Mouse (Mus musculus) hindbrain, embryonic 14.5 days (tissue): Measurements from ENCODE around the gene Gm21974. TPM values are rescaled to one million over a fixed set of nuclear protein-coding genes. Genes with fewer than 3 reads are reported as not detected.

Experiments used
- ATAC-seq: fragments of 200-750 bp; cut with Nextera tagmentation; 2 replicates; pipeline ENCODE4 v1.8.0; 2017; ENCODE audit warnings: moderate number of reproducible peaks, mild to moderate bottlenecking, moderate TSS enrichment, moderate library complexity; ENCODE audit not compliant: low FRiP score
- DNase-seq: peaks from one replicate; pipeline ENCODE4 v3.0.0-alpha.2; 2015; ENCODE audit warnings: low spot score
- H3K27ac ChIP-seq: fragments of 300-500 bp; sonication (generic); 2 replicates; pipeline ENCODE4 v1.5.1; 2014; ENCODE audit warnings: mild to moderate bottlenecking, moderate library complexity
- H3K27me3 ChIP-seq: fragments of 300-500 bp; sonication (generic); 2 replicates; pipeline ENCODE4 v1.6.1; 2014; ENCODE audit warnings: mild to moderate bottlenecking, low read length, mixed read lengths; ENCODE audit not compliant: control insufficient read depth, insufficient read depth
- H3K36me3 ChIP-seq: fragments of 300-500 bp; sonication (generic); replicated peaks from 2 replicates; pipeline ENCODE4 v1.6.1; 2014; ENCODE audit not compliant: control insufficient read depth, insufficient read depth
- H3K4me1 ChIP-seq: fragments of 300-500 bp; sonication (generic); replicated peaks from 2 replicates; pipeline ENCODE4 v1.6.1; 2014; ENCODE audit warnings: antibody characterized with exemption, low read length, mixed read lengths; ENCODE audit not compliant: control insufficient read depth, insufficient read depth
- H3K4me2 ChIP-seq: fragments of 300-500 bp; sonication (generic); replicated peaks from 2 replicates; pipeline ENCODE4 v1.6.1; 2014; ENCODE audit warnings: mild to moderate bottlenecking, moderate library complexity
- H3K4me3 ChIP-seq: fragments of 300-500 bp; sonication (generic); replicated peaks from 2 replicates; pipeline ENCODE4 v1.5.1; 2014; ENCODE audit warnings: mild to moderate bottlenecking, low read length
- H3K9ac ChIP-seq: fragments of 300-500 bp; sonication (generic); 2 replicates; pipeline ENCODE4 v1.6.1; 2014
- H3K9me3 ChIP-seq: fragments of 300-500 bp; sonication (generic); 2 replicates; pipeline ENCODE4 v1.6.1; 2016; ENCODE audit warnings: low read length; ENCODE audit not compliant: control insufficient read depth
- WGBS: fragments of 180-500 bp; shearing (Covaris S2); extraction: QIAGEN DNeasy Blood & Tissue Kit; methylation state at CpG from one replicate; pipeline ENCODE4 v1.1.7; 2014; 5-methylcytosine and 5-hydroxymethylcytosine counted together
- polyA plus RNA-seq: library from polyadenylated mRNA; unstranded; fragments of >200 nt; fragmentation: Nextera tagmentation; extraction: Ambion mirVana; gene quantifications from 2 replicates; pipeline ENCODE4 v1.2.1, GENCODE M21; 2014

Gene Gm21974
- polyA plus RNA-seq, 1 experiment from 2014 or later, result not detected

- Histone ChIP-seq H3K36me3 (peaks cover 85% of the 10 kb centered on the region), H3K4me3 (no peak overlapping the region), H3K27ac (no peak overlapping the region), H3K4me1 (peaks cover 5% of the 10 kb centered on the region; the same call in 1 of the 2 replicates), H3K9ac (no peak overlapping the region; the same call in 1 of the 2 replicates), H3K4me2 (no peak overlapping the region), H3K9me3 (no peaks in the 10 kb centered on the region), H3K27me3 (no peaks in the 10 kb centered on the region)
- WGBS, result 71% methylated on average over 3 of the region's 3 CpGs
- ATAC-seq (no peak), DNase-seq (no peak)
Measured at GRCm38 (mm10) chr7:127888821-127889220, 6.4 kb downstream of the Gm21974 start.

- peaks cover 6% of the 10 kb centered on the region; the same call in 1 of the 2 replicates for H3K4me1 ChIP-seq
Measured at GRCm38 (mm10) chr7:127887781-127888180, 7.5 kb downstream of the Gm21974 start.

GRCm38 (mm10) chr7:127887191-127887590, 8.1 kb downstream of the Gm21974 start:
- no peak overlapping the region for H3K4me3 ChIP-seq
- H3K9me3 ChIP-seq, result no peaks in the 10 kb centered on the region
- ATAC-seq (no peak), DNase-seq (no peak)
- H3K9ac ChIP-seq, result no peak overlapping the region
- H3K4me2 ChIP-seq, result no peak overlapping the region
- H3K27me3 ChIP-seq, result no peaks in the 10 kb centered on the region
- H3K36me3 ChIP-seq, result peaks cover 86% of the 10 kb centered on the region
- H3K4me1 ChIP-seq, result peaks cover 6% of the 10 kb centered on the region; the same call in 1 of the 2 replicates
- no peak overlapping the region for H3K27ac ChIP-seq
- WGBS, result 83% methylated on average over 8 of the region's 8 CpGs

More at GRCm38 (mm10) chr7:127887781-127888180, 7.5 kb downstream of the Gm21974 start:
- Histone ChIP-seq H3K36me3 (peaks cover 86% of the 10 kb centered on the region), H3K4me2 (no peak overlapping the region), H3K9me3 (no peaks in the 10 kb centered on the region), H3K4me3 (no peak overlapping the region), H3K27me3 (no peaks in the 10 kb centered on the region), H3K27ac (no peak overlapping the region), H3K9ac (no peak overlapping the region)
- ATAC-seq, result no peak
- DNase-seq, result no peak
- 82% methylated on average over 3 of the region's 3 CpGs for WGBS

DNA sequence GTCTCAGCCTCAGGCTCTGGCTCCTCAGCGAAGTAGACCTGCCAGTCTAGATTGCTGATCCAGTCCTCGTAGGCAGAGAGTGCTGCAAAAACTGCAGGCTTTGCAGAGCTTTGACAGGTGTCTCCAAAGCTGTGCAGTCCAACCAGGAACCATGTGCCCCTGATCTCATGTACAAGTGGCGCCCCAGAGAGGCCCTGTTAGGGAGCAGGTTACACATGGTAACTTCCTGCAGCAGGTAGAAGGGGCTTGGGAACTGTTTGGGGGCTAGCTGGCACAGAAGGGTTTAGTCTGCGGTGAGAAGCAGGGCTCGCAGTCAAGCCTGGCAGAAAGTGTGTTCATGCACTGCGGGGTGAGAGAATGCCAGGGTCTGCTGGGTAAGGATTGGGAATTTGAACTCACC, 8.7 kb downstream of the Gm21974 start:
- H3K4me3 ChIP-seq, result no peak overlapping the region
- H3K9me3 ChIP-seq, result no peaks in the 10 kb centered on the region
- H3K4me1 ChIP-seq, result peaks cover 6% of the 10 kb centered on the region; the same call in 1 of the 2 replicates
- DNase-seq, result no peak
- no peak overlapping the region for H3K4me2 ChIP-seq
- H3K9ac ChIP-seq, result no peak overlapping the region
- no peaks in the 10 kb centered on the region for H3K27me3 ChIP-seq
- WGBS, result 94% methylated on average over 6 of the region's 6 CpGs
- ATAC-seq, result no peak
- H3K27ac ChIP-seq, result no peak overlapping the region
- H3K36me3 ChIP-seq, result peaks cover 92% of the 10 kb centered on the region

GRCm38 (mm10) chr7:127885951-127886350, 9.3 kb downstream of the Gm21974 start:
- 79% methylated on average over 6 of the region's 6 CpGs for WGBS
- Histone ChIP-seq H3K27me3 (no peaks in the 10 kb centered on the region), H3K4me3 (no peak overlapping the region), H3K9me3 (no peaks in the 10 kb centered on the region), H3K27ac (no peak overlapping the region), H3K9ac (no peak overlapping the region), H3K4me2 (no peak overlapping the region), H3K4me1 (peaks cover 6% of the 10 kb centered on the region; the same call in 1 of the 2 replicates), H3K36me3 (peaks cover 93% of the 10 kb centered on the region)
- DNase-seq (no peak), ATAC-seq (no peak)

DNA sequence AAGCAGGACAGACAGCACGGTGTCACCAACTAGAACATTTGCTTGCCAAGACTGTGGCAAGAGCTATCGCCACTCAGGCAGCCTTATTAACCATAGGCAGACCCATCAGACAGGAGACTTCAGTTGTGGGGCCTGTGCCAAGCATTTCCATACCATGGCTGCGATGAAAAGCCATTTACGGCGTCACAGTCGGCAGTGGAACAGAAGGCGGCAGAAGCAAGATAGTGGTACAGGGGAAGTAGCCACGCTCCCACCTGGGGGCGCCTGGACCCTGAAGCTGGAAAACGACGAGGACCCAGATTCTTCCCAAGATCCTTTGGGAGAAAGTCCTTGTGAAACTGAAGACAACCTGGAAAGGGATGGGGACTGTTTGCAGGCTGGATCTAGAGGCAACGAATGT, 14.8 kb downstream of the Gm21974 start:
- peaks cover 14% of the 10 kb centered on the region for H3K4me1 ChIP-seq
- WGBS, result 87% methylated on average over 12 of the region's 12 CpGs
- peaks cover 78% of the 10 kb centered on the region for H3K36me3 ChIP-seq
- no peak overlapping the region for H3K4me3 ChIP-seq
- no peak overlapping the region for H3K9ac ChIP-seq
- no peak overlapping the region for H3K27ac ChIP-seq
- DNase-seq (no peak), ATAC-seq (no peak)
- H3K4me2 ChIP-seq, result no peak overlapping the region
- no peaks in the 10 kb centered on the region for H3K27me3 ChIP-seq
- no peaks in the 10 kb centered on the region for H3K9me3 ChIP-seq

DNA sequence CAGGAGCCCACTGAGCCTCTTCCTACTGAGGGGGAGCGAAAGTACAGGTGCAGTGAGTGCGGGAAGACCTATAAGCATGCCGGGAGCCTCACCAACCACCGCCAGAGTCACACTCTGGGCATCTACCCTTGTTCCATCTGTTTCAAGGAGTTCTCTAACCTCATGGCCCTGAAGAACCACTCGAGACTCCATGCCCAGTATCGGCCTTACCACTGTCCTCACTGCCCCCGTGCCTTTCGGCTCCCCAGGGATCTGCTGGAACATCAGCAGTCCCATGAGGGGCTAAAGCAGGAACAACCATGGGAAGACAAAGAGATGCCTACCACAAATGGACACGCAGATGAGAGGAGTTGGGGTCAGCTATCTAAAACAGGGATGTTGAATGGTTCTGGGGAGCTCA, 16.0 kb downstream of the Gm21974 start:
- WGBS, result 98% methylated on average over 9 of the region's 9 CpGs

DNA sequence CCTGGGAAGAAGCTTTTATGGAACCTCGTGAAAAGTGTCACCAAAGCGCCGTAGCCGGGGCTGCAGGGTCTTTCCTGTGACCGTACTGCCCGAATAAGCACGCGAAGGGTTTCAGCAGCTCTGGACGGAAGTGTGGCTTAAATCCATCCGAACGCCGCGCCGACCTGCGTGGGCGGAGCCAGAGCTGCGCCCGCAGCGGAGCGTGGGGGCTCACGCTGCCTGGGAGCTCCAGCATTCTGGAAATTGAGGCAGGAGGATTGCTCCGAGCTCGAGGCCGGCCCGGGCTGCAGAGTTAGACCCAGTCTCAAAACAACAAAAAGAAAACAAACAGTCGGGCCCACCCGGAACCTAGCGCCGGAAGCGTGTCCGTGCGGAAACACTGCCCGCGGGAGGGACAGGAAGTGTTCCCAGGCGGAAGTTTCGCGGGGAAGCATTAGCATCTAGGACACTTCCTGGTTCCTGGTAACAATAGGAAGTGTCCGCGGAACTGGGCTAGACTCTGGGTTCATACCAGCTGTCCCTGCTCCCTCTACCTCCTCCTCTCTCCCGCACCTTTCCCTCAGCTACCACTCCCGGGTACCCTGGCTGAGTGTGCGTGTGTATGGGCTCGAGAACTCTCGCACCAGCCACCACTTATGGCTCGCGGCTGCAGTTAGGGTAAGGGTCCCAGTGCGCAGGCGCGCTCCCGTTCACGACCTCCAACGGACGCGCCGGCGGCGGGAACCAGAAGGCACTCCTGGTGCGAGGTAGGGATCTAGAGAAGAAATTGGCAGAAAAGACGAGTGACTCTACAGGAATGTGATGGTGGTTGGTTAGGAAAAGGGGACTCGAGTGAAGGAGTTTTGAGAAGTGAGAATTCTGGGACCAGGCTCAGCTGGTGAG, 18.5 kb downstream of the Gm21974 start, which contains the start of gene Zfp668:
Gene Zfp668, minus strand, starts transcription at position 362 of the 882 bp plus-strand sequence.
- peaks cover 28% of the 10 kb centered on the region for H3K4me1 ChIP-seq
- H3K9me3 ChIP-seq, result no peaks in the 10 kb centered on the region
- H3K27me3 ChIP-seq, result no peaks in the 10 kb centered on the region
- under 1% methylated on average over 60 of the region's 60 CpGs for WGBS
- DNase-seq, result peak; percentile 94
- ATAC-seq, result peak; percentile 61
- H3K9ac ChIP-seq, result peak within 1 kb of the TSS; percentile 78
- peak within 1 kb of the TSS; percentile 98 for H3K27ac ChIP-seq
- peaks cover 51% of the 10 kb centered on the region for H3K36me3 ChIP-seq
- peak within 1 kb of the TSS; percentile 89 for H3K4me3 ChIP-seq
- peak within 1 kb of the TSS; percentile 94 for H3K4me2 ChIP-seq

More for the DNA sequence above, 16.0 kb downstream of the Gm21974 start:
- Histone ChIP-seq H3K27ac (no peak overlapping the region), H3K36me3 (peaks cover 66% of the 10 kb centered on the region), H3K9me3 (no peaks in the 10 kb centered on the region), H3K9ac (no peak overlapping the region), H3K4me3 (no peak overlapping the region), H3K4me1 (peaks cover 18% of the 10 kb centered on the region), H3K4me2 (no peak overlapping the region), H3K27me3 (no peaks in the 10 kb centered on the region)
- DNase-seq (no peak), ATAC-seq (no peak)

- WGBS, result 0% methylated on average over 41 of the region's 41 CpGs
- ATAC-seq (peak; percentile 88), DNase-seq (peak; percentile 84)
- H3K4me2 ChIP-seq, result peak within 1 kb of the TSS; percentile 94
- H3K4me3 ChIP-seq, result peak within 1 kb of the TSS; percentile 89
- H3K9me3 ChIP-seq, result no peaks in the 10 kb centered on the region
- H3K27me3 ChIP-seq, result no peaks in the 10 kb centered on the region
- peak within 1 kb of the TSS; percentile 98 for H3K27ac ChIP-seq
- H3K4me1 ChIP-seq, result peaks cover 28% of the 10 kb centered on the region
- H3K9ac ChIP-seq, result peak within 1 kb of the TSS; percentile 78
- H3K36me3 ChIP-seq, result peaks cover 51% of the 10 kb centered on the region
Measured at GRCm38 (mm10) chr7:127876041-127876466, 19.2 kb downstream of the Gm21974 start, which contains the start of gene Zfp646. Gene Zfp646 (plus strand): TSS chr7:127876221.
